8 mouse cellular contexts compared by ENCODE assay signal in genomic region chr12:3960553-3960952, GRCm38 (mm10). TPM values are rescaled to one million over a fixed set of nuclear protein-coding genes. Genes with fewer than 3 reads are reported as not detected.
DNase-seq lines count a peak whose midpoint lies in the region; ATAC-seq and TF ChIP-seq lines count a peak whose summit lies in the region.

No protein-coding gene starts in this region.

- WGBS in lung, adult 2 months: 52% methylated on average over 4 of the region's 4 CpGs
- WGBS in hindbrain, embryonic 11.5 days: 59% methylated on average over 4 of the region's 4 CpGs
- 55% methylated on average over 4 of the region's 4 CpGs for WGBS in midbrain, embryonic 10.5 days

- no peak for TF ChIP-seq CTCF in lung, adult 2 months (IDR thresholded peaks at IDR 0.05; ENCODE audit: insufficient read depth, low read length)

- peak overlapping the region; percentile 82; the same call in 1 of the 2 replicates for H3K9ac ChIP-seq in hindbrain, embryonic 11.5 days (ENCODE audit: low read depth, low read length)

- peak; percentile 4; the same call in 1 of the 2 replicates for ATAC-seq in hindbrain, embryonic 11.5 days (ENCODE audit: low FRiP score)

- no peaks in the 10 kb centered on the region for H3K36me3 ChIP-seq in hindbrain, embryonic 11.5 days (ENCODE audit: control insufficient read depth, insufficient read depth, low read length)
- peaks cover 3% of the 10 kb centered on the region for H3K36me3 ChIP-seq in midbrain, embryonic 10.5 days

- no peaks in the 10 kb centered on the region for H3K9me3 ChIP-seq in hindbrain, embryonic 11.5 days (ENCODE audit: control insufficient read depth, low read length)
- no peaks in the 10 kb centered on the region for H3K9me3 ChIP-seq in midbrain, embryonic 10.5 days (replicated peaks)

- H3K4me2 ChIP-seq in hindbrain, embryonic 11.5 days (replicated peaks; ENCODE audit: low read depth, low read length): peak overlapping the region; percentile 79

- no peaks in the 10 kb centered on the region for H3K27me3 ChIP-seq in hindbrain, embryonic 11.5 days (ENCODE audit: control insufficient read depth, insufficient read depth, low read length)
- H3K27me3 ChIP-seq in midbrain, embryonic 10.5 days (ENCODE audit: low read depth, poor library complexity, severe bottlenecking): peaks cover 16% of the 10 kb centered on the region

- peak overlapping the region; percentile 67 for H3K4me3 ChIP-seq in lung, adult 2 months (replicated peaks; ENCODE audit: extremely low read depth, low read depth, low read length)
- H3K4me3 ChIP-seq in hindbrain, embryonic 11.5 days (ENCODE audit: low read depth, low read length): peak overlapping the region; percentile 57
- H3K4me3 ChIP-seq in midbrain, embryonic 10.5 days: peak overlapping the region; percentile 58

- TF ChIP-seq POLR2A in lung, adult 2 months (IDR thresholded peaks at IDR 0.05; ENCODE audit: borderline replicate concordance, extremely low read depth, low read depth, low read length): no peak

- peak overlapping the region; percentile 89; the same call in 1 of the 2 replicates for H3K27ac ChIP-seq in hindbrain, embryonic 11.5 days (ENCODE audit: low read depth, low read length)
- peak overlapping the region; percentile 93 for H3K27ac ChIP-seq in midbrain, embryonic 10.5 days (replicated peaks)

- DNase-seq in lung, adult 2 months: no peak
- no peak for DNase-seq in lung, postnatal 36 days
- peak; percentile 47 to 61 for DNase-seq in cerebellum, postnatal 25 days
- no peak for DNase-seq in hindbrain, embryonic 11.5 days (ENCODE audit: low spot score)
- no peak for DNase-seq in midbrain, embryonic 10.5 days (ENCODE audit: low spot score)
- DNase-seq in T-cell, adult 2 months (ENCODE audit: low spot score): no peak
- DNase-seq in urinary bladder, postnatal 25 days (ENCODE audit: low spot score): no peak
- no peak for DNase-seq in frontal cortex, postnatal 14 days (ENCODE audit: low spot score in 2 of 2)

- no peaks in the 10 kb centered on the region for H3K4me1 ChIP-seq in lung, adult 2 months (ENCODE audit: control insufficient read depth, insufficient read depth, low read length)
- no peaks in the 10 kb centered on the region for H3K4me1 ChIP-seq in hindbrain, embryonic 11.5 days (replicated peaks; ENCODE audit: control insufficient read depth, insufficient read depth, low read length)
- peaks cover 18% of the 10 kb centered on the region for H3K4me1 ChIP-seq in midbrain, embryonic 10.5 days

RNA-seq across cellular contexts. Expression of gene Pomc, which starts 5.8 kb away (rescaled TPM):
- polyA plus RNA-seq in lung, adult 2 months (2012; rRNA removed): 0.44 and 0.73 TPM in 2 replicates
- 6.8 and 7.1 TPM in 2 replicates for polyA plus RNA-seq in hindbrain, embryonic 11.5 days (2014; fragmentation: Nextera tagmentation; extraction: Ambion mirVana)
- 7.8 and 8.2 TPM in 2 replicates for polyA plus RNA-seq in midbrain, embryonic 10.5 days (2016; fragmentation: Nextera tagmentation; extraction: Ambion mirVana)

Comparison
In these comparisons a context has a peak if more than half of its experiments do, and no peak if none do; other contexts are left out.
1. DNase-seq: peak in cerebellum, postnatal 25 days (2 of 2); none in lung, adult 2 months (single experiment), lung, postnatal 36 days (single experiment), hindbrain, embryonic 11.5 days (single experiment), midbrain, embryonic 10.5 days (single experiment), T-cell, adult 2 months (single experiment), urinary bladder, postnatal 25 days (single experiment) and frontal cortex, postnatal 14 days (0 of 2).
2. Peak in every context shown above with its lines, with median percentiles within 50 percentile points of each other: H3K4me3 ChIP-seq.